Mouse (Mus musculus): ENCODE data around the gene Daxx.
"Not testable (repeated sequence)": the region's sequence is repeated elsewhere in the genome, so short reads cannot be mapped to it uniquely, and the experiment has no call there.

Daxx gene

DNA sequence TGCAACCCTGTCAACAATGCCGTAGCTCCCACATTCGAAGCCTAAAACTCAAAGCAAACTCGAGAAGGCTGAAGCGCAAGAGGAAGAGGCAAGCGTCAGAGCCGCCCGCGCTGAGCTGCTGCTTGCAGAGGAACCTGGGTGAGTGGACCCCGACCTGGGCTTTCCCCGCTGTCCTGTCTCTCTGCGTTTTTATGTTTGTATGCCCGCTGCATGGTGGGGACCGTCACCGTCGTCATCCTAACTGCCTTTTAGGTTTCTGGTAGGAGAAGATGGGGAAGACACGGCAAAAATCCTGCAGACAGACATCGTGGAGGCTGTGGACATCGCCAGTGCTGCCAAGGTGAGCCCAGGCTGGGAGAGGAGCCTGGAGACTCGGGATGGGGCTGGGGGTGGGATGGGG lies 32.2 kb downstream of the Daxx start:
- DNase-seq (ENCODE audit: low spot score in 2 of 2): no peak

DNA sequence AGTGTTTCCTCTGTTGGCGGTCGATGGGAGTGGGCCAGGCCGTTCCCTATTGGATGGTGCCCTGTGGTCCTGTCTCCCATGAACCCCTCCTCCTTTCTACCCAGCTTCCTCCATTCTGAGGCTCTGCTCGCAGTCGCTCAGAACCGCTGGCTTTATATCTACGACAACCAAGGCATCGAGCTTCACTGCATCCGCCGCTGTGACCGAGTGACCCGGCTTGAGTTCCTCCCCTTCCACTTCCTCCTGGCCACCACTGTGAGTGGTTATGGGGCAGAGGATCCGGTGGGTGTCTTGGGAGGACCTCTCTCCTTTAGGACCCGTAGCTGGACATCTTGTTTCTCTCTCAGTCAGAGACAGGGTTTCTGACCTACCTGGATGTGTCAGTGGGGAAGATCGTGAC lies 34.2 kb downstream of the Daxx start:
- DNase-seq (ENCODE audit: low spot score in 2 of 2): no peak

DNA sequence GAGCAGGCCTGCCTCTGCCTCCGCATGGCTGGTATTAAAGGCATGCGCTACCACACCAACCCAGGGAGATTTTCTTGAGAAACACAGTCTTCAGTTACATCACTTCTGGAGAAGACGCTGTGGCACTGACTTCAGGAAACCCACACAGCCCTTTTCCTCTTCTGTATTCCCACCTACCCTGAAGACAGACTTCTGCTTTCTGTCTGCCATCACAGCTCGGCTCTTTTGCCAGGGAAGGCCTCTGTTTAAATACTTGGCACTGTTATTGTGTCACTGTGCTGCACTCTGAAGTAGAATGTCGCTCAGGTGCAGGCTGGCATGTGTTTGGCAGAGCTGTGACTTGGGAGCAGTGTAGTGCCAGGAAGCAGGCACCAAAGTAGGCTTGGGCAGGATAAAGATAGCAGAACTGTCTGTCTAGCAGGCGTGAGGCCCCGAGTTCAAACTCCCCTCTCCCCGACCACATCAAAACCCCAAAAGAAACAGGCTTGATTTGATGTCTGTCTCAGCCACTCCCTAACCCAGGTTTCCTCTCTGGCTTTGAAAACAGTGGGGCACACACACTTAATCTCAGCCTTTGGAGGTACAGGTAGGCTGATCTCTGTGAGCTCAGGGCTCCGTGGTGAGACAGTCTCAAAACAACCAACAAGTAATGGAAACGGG lies 38.3 kb downstream of the Daxx start:
- no peak for DNase-seq (ENCODE audit: low spot score in 2 of 2)

DNA sequence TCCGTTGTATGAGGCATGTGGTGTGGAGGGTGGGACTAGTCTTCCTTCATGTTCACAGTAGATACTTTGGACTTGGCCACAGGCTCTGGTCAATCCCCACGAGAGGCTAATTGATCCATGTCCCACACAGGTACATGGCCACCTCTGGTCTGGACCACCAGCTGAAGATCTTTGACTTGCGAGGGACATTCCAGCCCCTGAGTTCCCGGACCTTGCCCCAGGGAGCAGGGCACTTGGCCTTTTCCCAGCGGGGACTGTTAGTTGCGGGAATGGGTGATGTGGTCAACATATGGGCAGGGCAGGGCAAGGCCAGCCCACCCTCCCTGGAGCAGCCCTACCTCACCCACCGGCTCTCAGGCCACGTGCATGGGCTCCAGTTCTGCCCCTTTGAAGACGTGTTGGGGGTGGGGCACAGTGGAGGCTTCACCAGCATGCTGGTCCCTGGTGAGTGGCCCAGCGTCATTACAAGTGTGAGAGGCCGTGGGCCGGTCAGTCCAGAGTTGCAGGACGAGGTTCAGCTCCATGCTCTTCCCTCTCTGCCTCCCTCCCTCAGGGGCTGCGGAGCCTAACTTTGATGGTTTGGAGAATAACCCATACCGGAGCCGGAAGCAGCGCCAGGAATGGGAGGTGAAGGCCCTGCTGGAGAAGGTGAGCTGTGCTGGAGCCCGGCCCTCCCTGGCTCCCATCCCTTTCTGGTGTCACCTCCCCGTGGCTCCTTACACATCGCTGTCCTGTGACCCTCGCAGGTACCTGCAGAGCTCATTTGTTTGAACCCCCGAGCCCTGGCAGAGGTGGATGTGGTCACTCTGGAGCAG lies 39.1 kb downstream of the Daxx start:
- DNase-seq (ENCODE audit: low spot score in 2 of 2): no peak

DNA sequence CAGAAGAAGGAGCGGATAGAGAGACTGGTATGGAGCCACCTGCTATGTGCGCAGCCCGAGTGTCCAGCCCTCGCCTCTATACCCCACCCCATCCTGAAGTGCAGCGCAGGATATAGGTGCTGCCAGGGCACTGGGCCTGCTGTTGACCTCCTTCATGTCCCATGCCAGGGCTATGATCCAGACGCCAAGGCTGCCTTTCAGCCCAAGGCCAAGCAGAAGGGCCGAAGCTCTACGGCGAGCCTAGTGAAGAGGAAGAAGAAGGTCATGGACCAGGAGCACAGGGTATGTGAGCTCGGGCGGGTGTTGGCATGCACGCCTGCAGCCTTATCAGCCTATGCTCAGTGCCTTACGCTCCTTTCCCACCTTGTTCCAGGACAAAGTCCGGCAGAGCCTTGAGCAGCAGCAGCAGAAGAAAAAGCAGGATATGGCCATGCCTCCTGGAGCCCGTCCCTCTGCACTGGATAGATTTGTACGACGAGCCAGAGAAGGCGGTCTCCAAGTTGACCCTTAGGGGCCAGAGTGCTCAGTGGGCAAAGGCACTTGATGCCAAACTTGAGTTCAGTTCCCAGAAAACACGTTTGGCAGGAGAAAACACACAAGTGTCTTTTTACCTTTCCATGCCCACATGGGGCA lies 39.8 kb downstream of the Daxx start:
- no peak for DNase-seq (ENCODE audit: low spot score in 2 of 2)

DNA sequence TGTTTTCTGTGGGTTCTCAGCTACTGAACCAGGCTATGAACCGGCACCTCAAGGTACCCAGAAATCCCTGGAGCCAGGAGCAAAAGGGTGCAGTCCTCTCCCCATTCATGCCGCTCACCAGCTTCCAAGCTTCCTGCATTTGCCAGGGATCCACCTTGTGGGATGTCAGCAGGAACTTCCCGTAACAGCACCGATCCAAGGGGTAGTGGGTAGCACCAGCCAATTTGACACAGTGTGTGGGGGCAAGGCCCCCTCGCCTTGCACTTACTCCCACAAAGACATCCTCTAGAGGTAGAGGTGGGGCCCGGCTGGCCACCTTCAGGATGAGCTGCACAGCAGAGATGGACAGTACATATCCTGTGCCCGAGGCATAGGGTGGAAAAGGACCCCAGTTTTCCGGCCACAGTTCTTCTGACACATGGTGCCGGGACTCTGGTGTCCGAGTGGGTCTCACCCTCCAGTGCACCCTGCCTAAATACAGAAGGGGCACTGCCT lies 41.0 kb downstream of the Daxx start:
- DNase-seq (ENCODE audit: low spot score in 2 of 2): no peak

DNA sequence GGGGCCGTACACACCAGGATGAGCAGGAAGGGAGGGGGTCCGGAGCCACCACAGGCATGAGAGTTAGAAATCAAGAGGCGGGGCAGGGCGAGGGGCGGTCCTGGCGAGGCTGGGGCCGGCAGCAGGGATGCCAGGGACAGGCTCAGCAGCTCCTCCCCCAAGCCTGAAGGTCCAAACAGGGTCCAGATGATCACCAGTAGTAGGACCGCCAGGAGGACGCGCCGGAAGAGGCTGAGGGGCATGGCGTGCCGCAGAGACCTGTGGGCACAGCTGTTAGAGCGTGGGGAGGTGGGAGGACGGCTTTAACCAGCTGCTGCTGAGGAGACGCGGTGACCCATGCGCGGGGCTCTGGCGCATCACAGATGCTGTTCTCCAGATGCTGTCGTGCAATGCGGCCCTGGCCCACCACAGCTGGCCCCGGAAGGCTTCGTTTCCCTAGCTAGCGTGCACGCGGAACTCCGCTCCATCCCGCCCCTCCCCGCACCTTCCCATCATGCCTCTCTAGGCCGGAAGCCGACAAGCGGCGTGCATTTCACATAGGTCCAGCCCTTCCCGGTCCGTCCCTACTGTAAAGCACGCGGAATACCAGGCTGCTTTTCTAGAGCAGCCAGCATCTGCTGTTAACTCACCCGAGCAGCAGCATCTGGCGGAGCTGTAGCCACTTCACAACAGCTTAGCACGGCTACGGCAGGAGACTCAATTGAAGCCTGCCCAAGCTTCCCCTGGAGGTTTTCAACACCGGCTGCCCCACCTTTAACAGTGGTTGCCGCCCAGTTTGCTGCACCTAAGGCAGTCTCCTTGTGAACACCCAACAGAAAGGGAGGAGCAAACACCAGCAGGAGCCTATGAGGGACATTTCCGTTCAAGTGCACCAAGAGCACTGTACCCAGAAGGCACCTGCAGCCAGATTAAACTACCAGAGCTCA lies 42.1 kb downstream of the Daxx start, which contains the start of gene B3galt4:
Gene B3galt4, minus strand, starts transcription at position 468 of the 926 bp plus-strand sequence.
- peak; percentile 63 to 67 for DNase-seq (ENCODE audit: low spot score in 2 of 2)

DNA sequence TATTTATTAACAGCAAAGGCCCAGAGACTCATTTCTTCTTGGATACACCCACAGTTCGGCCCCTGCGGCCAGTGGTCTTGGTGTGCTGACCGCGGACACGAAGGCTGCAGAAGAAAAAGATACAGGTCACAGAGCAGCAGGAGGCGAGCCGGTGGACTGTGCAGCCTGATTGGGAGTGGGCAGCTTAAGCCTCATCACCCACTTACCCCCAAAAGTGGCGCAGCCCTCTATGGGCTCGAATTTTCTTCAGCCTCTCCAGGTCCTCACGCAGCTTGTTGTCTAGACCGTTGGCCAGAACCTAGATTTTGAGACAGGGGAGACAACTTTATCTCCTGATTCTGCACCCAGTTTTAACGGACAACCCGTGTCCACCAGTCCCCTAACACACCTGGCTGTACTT lies 42.8 kb downstream of the Daxx start:
- DNase-seq (ENCODE audit: low spot score in 2 of 2): not testable (repeated sequence)

DNA sequence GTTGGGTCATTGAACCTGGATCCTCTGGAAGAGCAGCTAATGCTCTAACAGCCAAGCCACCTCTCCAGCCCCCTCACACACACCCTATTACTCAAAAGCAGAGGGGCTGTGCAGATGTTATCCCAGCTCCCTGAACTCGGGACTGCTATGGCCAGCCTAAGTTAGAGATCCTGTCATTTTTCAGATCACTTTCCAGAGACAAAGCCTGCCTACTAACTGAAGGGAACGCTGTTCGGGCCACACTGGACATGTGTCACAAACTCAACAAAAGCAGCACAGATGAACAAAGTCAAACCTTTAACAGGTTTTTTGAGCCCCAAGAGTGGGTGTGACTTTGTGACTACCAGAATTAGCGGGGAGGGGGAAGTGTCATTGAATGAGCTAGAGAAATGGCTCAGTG lies 43.7 kb downstream of the Daxx start:
- DNase-seq (ENCODE audit: low spot score in 2 of 2): no peak

DNA sequence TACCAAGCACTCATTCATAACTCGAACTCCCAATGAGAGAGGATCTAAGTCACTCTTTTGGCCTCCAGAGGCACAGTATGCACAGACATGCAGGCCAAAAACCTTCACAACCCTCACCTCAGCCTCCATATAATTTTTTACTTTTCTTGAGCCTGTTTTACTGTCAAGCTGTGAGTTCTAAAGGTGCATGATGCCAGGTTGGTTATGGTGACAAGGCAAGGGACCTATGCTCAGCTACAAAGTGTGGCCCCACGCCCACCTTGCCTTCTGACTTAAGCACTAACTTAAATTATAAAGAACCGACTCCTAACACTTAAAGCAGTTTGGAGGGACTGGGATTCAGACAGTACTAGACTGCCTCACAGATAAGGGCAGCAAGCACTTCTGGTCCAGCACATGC lies 44.1 kb downstream of the Daxx start:
- DNase-seq (ENCODE audit: low spot score in 2 of 2): no peak

DNA sequence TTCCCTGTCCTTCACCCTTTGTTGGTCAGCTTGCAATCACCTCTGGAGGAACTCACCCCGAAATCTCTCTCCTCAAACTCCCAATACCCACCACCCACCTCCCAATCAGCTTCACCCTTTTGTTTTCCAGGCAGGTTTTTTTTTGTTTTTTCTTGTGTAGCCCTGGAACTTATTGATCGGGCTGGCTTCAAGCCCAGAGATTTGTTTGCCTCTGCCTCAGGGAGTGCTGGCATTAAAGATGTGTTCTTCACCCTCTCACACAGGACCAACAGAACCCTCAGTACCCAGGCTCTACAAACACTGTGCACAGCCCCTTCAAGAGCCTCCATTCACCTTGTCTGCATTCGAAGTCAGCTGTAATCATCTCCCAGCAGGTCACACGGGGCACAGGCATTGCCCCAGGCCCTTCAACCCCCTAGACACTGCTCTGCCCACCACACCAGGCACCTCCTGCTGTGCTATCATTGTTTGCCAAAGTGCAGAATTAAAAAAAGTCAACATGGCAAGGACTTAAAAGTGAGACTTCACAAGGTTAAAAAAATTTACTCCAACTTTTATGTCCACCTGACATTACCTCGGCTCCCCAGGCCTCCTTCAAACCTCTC lies 44.8 kb downstream of the Daxx start:
- DNase-seq (ENCODE audit: low spot score in 2 of 2): no peak

DNA sequence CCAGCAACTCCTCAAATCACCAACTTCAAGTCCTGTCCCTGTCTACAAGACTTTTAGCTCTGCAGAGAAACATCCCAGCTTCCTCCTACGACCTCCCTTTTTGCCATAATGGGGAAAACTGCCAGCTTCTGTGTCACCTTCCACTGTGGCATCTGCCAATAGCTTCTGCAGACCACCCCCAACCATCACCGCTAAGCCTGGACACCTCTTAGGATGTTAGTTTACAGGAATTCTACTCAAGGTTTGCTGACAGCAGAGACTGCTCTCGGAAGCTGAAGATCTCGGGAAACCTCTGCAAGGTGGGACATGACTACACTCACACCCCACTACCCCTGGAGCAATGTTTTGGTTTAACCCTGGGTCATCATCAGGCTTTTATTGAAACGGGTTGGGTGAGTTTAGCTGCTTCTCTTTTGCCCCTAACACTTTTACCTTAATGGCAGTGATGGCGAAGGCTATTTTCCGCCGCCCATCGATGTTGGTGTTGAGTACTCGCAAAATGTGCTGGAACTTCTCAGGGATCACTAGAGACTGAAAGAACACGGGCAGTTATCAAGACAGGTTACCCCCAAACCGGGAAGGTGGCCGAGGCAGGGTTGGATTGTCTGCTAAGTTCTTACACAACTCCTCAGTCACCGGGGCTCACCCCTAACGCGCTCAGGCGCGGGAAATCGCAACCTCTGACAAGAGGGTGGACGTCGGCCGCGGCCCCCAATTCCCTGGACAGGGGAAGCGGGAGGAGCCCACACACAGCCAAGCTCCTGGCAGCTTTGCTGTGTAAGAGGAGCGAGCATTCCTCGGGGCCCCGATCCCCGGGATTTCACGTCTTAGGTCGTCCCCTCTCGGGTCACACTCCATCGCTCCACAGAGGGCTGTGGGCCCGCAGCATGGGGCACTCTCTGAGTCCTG lies 45.7 kb downstream of the Daxx start:
- DNase-seq (ENCODE audit: low spot score in 2 of 2): no peak

DNA sequence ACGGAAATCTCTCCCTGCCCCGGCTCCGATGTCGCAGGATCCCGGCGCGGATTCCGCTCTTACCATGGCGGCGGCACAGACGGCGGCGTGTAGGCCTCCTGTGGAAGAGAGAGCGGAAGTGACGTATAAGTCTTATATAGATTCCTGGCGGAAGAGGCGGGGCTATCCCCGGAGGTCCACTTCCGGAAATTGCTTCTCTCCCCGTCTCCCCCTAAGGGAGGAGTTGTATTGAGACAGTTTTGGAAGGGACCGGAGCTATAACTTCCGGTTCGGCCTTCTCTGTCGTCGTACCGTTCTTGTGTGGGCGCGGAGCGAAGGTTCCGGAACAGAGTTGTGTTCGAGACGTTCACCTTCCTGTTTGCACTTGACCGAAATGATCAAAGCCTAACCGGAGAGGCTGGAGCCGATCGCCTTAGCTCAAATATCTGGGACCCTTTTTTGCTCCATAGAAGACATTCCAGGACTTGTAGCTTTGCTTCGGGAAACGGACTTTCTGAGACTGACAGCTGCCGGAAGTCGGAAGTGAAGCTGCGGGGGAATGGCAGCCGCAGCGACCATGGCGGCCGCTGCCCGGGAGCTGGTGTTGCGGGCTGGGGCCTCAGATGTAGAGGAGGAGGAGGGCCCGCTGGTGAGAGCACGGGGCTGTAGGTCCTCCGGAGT lies 46.5 kb downstream of the Daxx start, which contains the start of the genes Vps52 and Rps18:
Gene Vps52, plus strand, starts transcription at position 258 of the 660 bp plus-strand sequence.
Gene Rps18, minus strand, starts transcription at position 447 of the 660 bp plus-strand sequence.
- DNase-seq (ENCODE audit: low spot score in 2 of 2): peak; percentile 96 to 97

DNA sequence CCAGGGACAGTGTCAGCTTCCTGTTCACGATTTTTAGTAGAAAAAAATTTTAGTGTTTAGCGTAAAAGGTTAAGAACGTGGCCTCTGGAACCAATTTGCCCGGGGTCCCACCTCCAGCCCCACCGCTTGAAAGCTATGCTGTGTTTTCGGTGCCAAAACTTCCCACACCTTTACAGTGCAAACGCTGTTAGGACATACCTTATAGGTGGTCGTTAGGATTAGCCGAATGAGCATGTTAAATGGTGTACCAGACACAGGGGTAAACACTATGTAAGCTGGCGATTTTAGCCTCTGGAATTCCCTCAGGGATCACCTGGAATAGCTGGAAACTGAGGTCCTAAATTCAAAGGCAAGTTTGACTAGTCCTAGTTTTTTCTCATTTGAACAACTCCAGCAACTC lies 47.1 kb downstream of the Daxx start:
- no peak for DNase-seq (ENCODE audit: low spot score in 2 of 2)

DNA sequence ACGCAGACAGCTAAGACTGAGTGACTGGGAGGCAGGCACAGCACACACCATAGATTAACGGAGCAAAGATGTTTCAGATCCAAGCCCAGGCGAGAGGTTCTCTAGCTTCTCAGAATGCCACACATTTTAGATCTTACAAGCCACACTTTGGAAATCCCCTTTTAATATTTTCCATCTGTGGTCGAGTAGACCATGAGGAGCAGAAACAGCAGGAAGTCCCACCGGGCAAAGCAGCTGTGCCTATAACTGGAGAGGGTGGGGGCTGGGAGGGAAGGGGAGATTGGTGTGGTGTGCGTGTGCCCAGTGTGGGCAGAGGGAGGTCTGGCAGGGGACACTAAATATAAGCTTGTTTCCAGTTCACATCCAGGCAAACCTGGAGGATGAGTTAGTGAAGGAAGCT lies 48.3 kb downstream of the Daxx start:
- DNase-seq (ENCODE audit: low spot score in 2 of 2): no peak

DNA sequence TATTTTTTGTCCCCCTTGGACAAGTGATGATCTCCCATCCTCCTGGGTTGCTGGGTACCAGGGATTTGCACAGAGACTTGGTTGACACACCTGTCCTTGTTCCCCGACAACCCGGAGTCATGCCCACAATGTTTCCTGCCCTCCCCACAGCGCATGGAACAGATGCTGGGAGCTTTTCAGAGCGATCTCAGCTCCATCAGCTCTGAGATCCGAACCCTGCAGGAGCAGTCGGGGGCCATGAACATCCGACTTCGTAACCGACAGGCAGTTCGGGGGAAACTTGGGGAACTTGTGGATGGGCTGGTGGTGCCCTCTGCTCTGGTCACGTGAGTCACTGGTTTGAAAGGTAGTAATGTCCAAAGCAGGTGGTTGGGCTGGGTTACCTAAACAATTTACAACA lies 49.2 kb downstream of the Daxx start:
- DNase-seq (ENCODE audit: low spot score in 2 of 2): no peak

DNA sequence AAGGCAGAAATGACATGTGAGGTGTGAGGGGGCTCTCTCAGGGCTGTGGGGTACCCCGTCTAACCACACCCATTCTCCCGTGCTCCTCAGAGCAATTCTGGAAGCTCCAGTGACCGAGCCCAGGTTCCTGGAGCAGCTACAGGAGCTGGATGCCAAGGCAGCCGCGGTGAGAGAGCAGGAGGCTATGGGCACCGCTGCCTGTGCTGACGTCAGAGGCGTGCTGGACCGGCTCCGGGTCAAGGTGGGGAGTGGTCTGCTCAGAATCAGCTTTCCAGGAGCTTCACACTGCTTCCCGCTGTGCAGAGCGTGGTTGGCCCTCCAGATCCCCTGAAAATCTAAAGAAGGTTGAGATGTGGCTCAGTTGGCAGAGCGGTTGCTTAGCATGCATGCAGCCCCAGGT lies 49.9 kb downstream of the Daxx start:
- no peak for DNase-seq (ENCODE audit: low spot score in 2 of 2)

DNA sequence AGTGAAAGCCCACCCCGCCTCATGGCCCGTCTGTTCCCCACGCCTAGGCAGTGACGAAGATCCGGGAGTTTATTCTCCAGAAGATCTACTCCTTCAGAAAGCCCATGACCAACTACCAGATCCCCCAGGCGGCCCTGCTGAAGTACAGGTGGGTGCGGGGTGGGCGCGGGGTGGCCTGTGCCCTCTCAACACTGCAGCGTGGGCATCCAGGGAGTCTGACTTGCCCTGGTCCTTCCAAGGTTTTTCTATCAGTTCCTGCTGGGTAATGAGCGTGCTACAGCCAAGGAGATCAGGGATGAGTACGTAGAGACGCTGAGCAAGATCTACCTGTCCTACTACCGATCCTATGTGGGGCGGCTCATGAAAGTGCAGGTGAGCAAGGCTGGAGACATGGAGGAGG lies 50.7 kb downstream of the Daxx start:
- no peak for DNase-seq (ENCODE audit: low spot score in 2 of 2)

DNA sequence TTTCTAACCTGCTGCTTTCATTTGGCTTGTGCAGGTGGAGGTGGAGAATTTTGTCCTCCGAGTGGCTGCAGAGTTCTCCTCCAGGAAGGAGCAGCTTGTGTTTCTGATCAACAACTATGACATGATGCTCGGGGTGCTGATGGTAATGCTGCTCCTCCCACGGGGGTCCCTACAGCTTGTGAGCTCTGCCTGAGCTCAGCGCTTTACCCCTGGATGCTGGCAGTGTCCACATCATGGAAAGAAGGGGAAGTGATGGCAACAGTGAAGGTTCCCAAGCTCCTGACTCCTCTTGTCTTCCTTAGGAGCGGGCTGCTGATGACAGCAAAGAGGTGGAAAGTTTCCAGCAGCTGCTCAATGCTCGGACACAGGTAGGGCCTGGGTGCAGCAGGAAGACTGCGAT lies 53.7 kb downstream of the Daxx start:
- DNase-seq (ENCODE audit: low spot score in 2 of 2): no peak
